Mouse (Mus musculus): Measurements from ENCODE around the gene Kcne2. TPM values are rescaled to one million over a fixed set of nuclear protein-coding genes. Genes with fewer than 3 reads are reported as not detected.

The Kcne2 gene
- total and polyA plus RNA-seq, 3 experiments: not detected

- TF ChIP-seq ZC3H11A (IDR thresholded peaks at IDR 0.05; ENCODE audit: low read depth, low read length) (peak; percentile 66), SMC3 (IDR thresholded peaks at IDR 0.05; ENCODE audit: low read depth, low read length) (peak; percentile 97), BHLHE40 (IDR thresholded peaks at IDR 0.05; ENCODE audit: low read depth, low read length) (no peak), POLR2A (IDR thresholded peaks at IDR 0.05; ENCODE audit: low read depth, low read length) (no peak; the same call in 1 of the 2 replicates), ZMIZ1 (IDR thresholded peaks at IDR 0.05; ENCODE audit: low read depth, low read length) (no peak), MXI1 (IDR thresholded peaks at IDR 0.05; ENCODE audit: low read depth, low read length) (no peak; the same call in 1 of the 2 replicates), TCF12 (IDR thresholded peaks at IDR 0.05; ENCODE audit: low read depth, low read length) (peak; percentile 49), HCFC1 (IDR thresholded peaks at IDR 0.05; ENCODE audit: low read depth, low read length) (no peak), MAZ (IDR thresholded peaks at IDR 0.05; ENCODE audit: low read depth, low read length) (peak; percentile 78)
Measured at GRCm38 (mm10) chr16:92313953-92314741, 22.0 kb downstream of the Kcne2 start (continued).

GRCm38 (mm10) chr16:92316049-92316738 lies 24.0 kb downstream of the Kcne2 start:
- DNase-seq (ENCODE audit: extremely low read depth): peak; percentile 70
- Histone ChIP-seq H3K36me3 (replicated peaks in 1 of 2; ENCODE audit: control insufficient read depth in 1 of 2, insufficient read depth in 1 of 2, low read length in 1 of 2) (peaks cover 17 to 34% of the 10 kb centered on the region in 2 experiments), H3K27ac (ENCODE audit: insufficient read depth, low read depth) (peak overlapping the region; percentile 61), H3K79me2 (replicated peaks; ENCODE audit: control insufficient read depth, extremely low read depth, insufficient read depth, poor library complexity, severe bottlenecking) (no peaks in the 10 kb centered on the region), H3K9ac (ENCODE audit: insufficient read depth, low read depth) (no peak overlapping the region), H3K27me3 (replicated peaks) (no peaks in the 10 kb centered on the region), H3K4me3 (replicated peaks in 1 of 3; ENCODE audit: low read depth in 2 of 3, low read length in 2 of 3, poor library complexity in 1 of 3) (no peak overlapping the region), H3K4me1 (ENCODE audit: control insufficient read depth in 1 of 2, insufficient read depth in 2 of 2) (peaks cover 24 to 48% of the 10 kb centered on the region in 2 experiments), H3K9me3 (replicated peaks; ENCODE audit: low read length) (peaks cover 10% of the 10 kb centered on the region), H3K4me2 (ENCODE audit: insufficient read depth, low read depth, poor library complexity, severe bottlenecking) (peak overlapping the region; percentile 26; the same call in 1 of the 2 replicates)
- dilution Hi-C loops (cut with MboI; ENCODE audit: extremely low pct_ligation_motif_present, extremely low pct_unique_long_range_greater_than_20kb, low sequenced_read_pairs): no loop called here
- in situ Hi-C loops (cut with MboI; ENCODE audit: low pct_ligation_motif_present, low pct_unique_long_range_greater_than_20kb, low sequenced_read_pairs): no loop called here
- TF ChIP-seq MEF2A (IDR thresholded peaks at IDR 0.05; ENCODE audit: borderline replicate concordance, low read depth, low read length): peak; percentile 86; the same call in 1 of the 2 replicates
- TF ChIP-seq KAT2A (IDR thresholded peaks at IDR 0.05; ENCODE audit: insufficient replicate concordance, low read length): no peak
- TF ChIP-seq CTCF (conservative IDR thresholded peaks at IDR 0.05 in 1 of 2, IDR thresholded peaks at IDR 0.05 in 1 of 2; ENCODE audit: low read depth in 2 of 2, low read length in 2 of 2): 0 out of 4 replicates have a peak, but pooled peaks of 1 of the 2 experiments have one; percentile 3
- TF ChIP-seq MAZ (IDR thresholded peaks at IDR 0.05; ENCODE audit: low read depth, low read length): no peak; the same call in 1 of the 2 replicates
- peak; percentile 92 for TF ChIP-seq EP300 (IDR thresholded peaks at IDR 0.05; ENCODE audit: low read length)
- peak; percentile 95 for TF ChIP-seq IRF4 (IDR thresholded peaks at IDR 0.05; ENCODE audit: low read depth, low read length)
- TF ChIP-seq ZC3H11A (IDR thresholded peaks at IDR 0.05; ENCODE audit: low read depth, low read length): no peak
- no peak for TF ChIP-seq POLR2A (IDR thresholded peaks at IDR 0.05; ENCODE audit: low read depth, low read length)
- TF ChIP-seq SIN3A (IDR thresholded peaks at IDR 0.05; ENCODE audit: low read length): no peak; the same call in 1 of the 2 replicates
- 0 out of 2 replicates have a peak, but pooled peaks have one; percentile 4 for TF ChIP-seq USF2 (conservative IDR thresholded peaks at IDR 0.05; ENCODE audit: low read depth, low read length)
- peak; percentile 61 for TF ChIP-seq CHD2 (IDR thresholded peaks at IDR 0.05; ENCODE audit: low read length)
- TF ChIP-seq ELF1 (IDR thresholded peaks at IDR 0.05; ENCODE audit: low read depth, low read length): peak; percentile 30; the same call in 1 of the 2 replicates
- TF ChIP-seq JUND (conservative IDR thresholded peaks at IDR 0.05; ENCODE audit: low read depth, low read length): no peak; the same call in 1 of the 2 replicates
- no peak for TF ChIP-seq SMC3 (IDR thresholded peaks at IDR 0.05; ENCODE audit: low read depth, low read length)
- peak; percentile 94 for TF ChIP-seq TCF12 (IDR thresholded peaks at IDR 0.05; ENCODE audit: low read depth, low read length)
- peak; percentile 70; the same call in 1 of the 2 replicates for TF ChIP-seq JUN (IDR thresholded peaks at IDR 0.05; ENCODE audit: insufficient read depth, low read depth, low read length)
- 0 out of 2 replicates have a peak, but pooled peaks have one; percentile 15 for TF ChIP-seq UBTF (IDR thresholded peaks at IDR 0.05; ENCODE audit: low read depth, low read length)
- no peak for TF ChIP-seq NELFE (IDR thresholded peaks at IDR 0.05; ENCODE audit: low read depth, low read length)
- TF ChIP-seq MAX (IDR thresholded peaks at IDR 0.05; ENCODE audit: low read length): 0 out of 2 replicates have a peak, but pooled peaks have one; percentile 47
- peak; percentile 79; the same call in 1 of the 2 replicates for TF ChIP-seq RCOR1 (conservative IDR thresholded peaks at IDR 0.05; ENCODE audit: low read depth, low read length)
- TF ChIP-seq TBP (conservative IDR thresholded peaks at IDR 0.05; ENCODE audit: low read depth, low read length): 0 out of 2 replicates have a peak, but pooled peaks have one; percentile 29
- no peak for TF ChIP-seq GABPA (IDR thresholded peaks at IDR 0.05; ENCODE audit: insufficient replicate concordance, low read depth, low read length)
- peak; percentile 73 for TF ChIP-seq BHLHE40 (IDR thresholded peaks at IDR 0.05; ENCODE audit: low read depth, low read length)
- TF ChIP-seq ETS1 (conservative IDR thresholded peaks at IDR 0.05; ENCODE audit: low read depth, low read length): peak; percentile 80
- TF ChIP-seq MAFK (IDR thresholded peaks at IDR 0.05; ENCODE audit: insufficient replicate concordance, low read length): no peak; the same call in 1 of the 2 replicates
- TF ChIP-seq MXI1 (IDR thresholded peaks at IDR 0.05; ENCODE audit: low read depth, low read length): 0 out of 2 replicates have a peak, but pooled peaks have one; percentile 24
